Mouse (Mus musculus) hindbrain, embryonic 11.5 days (tissue): Measurements from ENCODE around the gene AI837181. TPM values are rescaled to one million over a fixed set of nuclear protein-coding genes. Genes with fewer than 3 reads are reported as not detected.
A peak's percentile ranks its signal among the peaks of the same experiment; 100 is the strongest.

Experiments
- ATAC-seq: fragments of 200-750 bp; cut with Nextera tagmentation; 2 replicates; pipeline ENCODE4 v1.8.0; 2017; ENCODE audit warnings: mild to moderate bottlenecking, moderate TSS enrichment, moderate library complexity; ENCODE audit not compliant: low FRiP score
- DNase-seq: peaks from one replicate; pipeline ENCODE4 v3.0.0-alpha.2; 2015; ENCODE audit warnings: low spot score
- H3K27ac ChIP-seq: fragments of 300-500 bp; sonication (generic); 2 replicates; pipeline ENCODE4 v1.5.1; 2014; ENCODE audit warnings: mild to moderate bottlenecking, low read depth, low read length
- H3K27me3 ChIP-seq: fragments of 300-500 bp; sonication (generic); 2 replicates; pipeline ENCODE4 v1.6.1; 2014; ENCODE audit warnings: mild to moderate bottlenecking, low read length, moderate library complexity, mixed read lengths; ENCODE audit not compliant: control insufficient read depth, insufficient read depth
- H3K36me3 ChIP-seq: fragments of 300-500 bp; sonication (generic); 2 replicates; pipeline ENCODE4 v1.6.1; 2014; ENCODE audit warnings: mild to moderate bottlenecking, low read length, moderate library complexity, mixed read lengths; ENCODE audit not compliant: control insufficient read depth, insufficient read depth
- H3K4me1 ChIP-seq: fragments of 300-500 bp; sonication (generic); replicated peaks from 2 replicates; pipeline ENCODE4 v1.6.1; 2014; ENCODE audit warnings: low read length, mixed read lengths; ENCODE audit not compliant: control insufficient read depth, insufficient read depth
- H3K4me2 ChIP-seq: fragments of 300-500 bp; sonication (generic); replicated peaks from 2 replicates; pipeline ENCODE4 v1.6.1; 2014; ENCODE audit warnings: mild to moderate bottlenecking, low read depth, low read length
- H3K4me3 ChIP-seq: fragments of 300-500 bp; sonication (generic); 2 replicates; pipeline ENCODE4 v1.5.1; 2014; ENCODE audit warnings: low read depth, low read length
- H3K9ac ChIP-seq: fragments of 300-500 bp; sonication (generic); 2 replicates; pipeline ENCODE4 v1.6.1; 2014; ENCODE audit warnings: low read depth, low read length
- H3K9me3 ChIP-seq: fragments of 300-500 bp; sonication (generic); 2 replicates; pipeline ENCODE4 v1.6.1; 2016; ENCODE audit warnings: low read length; ENCODE audit not compliant: control insufficient read depth
- WGBS: fragments of 180-500 bp; shearing (Covaris S2); extraction: QIAGEN DNeasy Blood & Tissue Kit; methylation state at CpG from one replicate; pipeline ENCODE4 v1.1.7; 2014; 5-methylcytosine and 5-hydroxymethylcytosine counted together
- polyA plus RNA-seq: library from polyadenylated mRNA; unstranded; fragments of >200 nt; fragmentation: Nextera tagmentation; extraction: Ambion mirVana; gene quantifications from 2 replicates; pipeline ENCODE4 v1.2.1, GENCODE M21; 2014

Gene AI837181
- polyA plus RNA-seq, 1 experiment from 2014 or later: 35.2 TPM

DNA sequence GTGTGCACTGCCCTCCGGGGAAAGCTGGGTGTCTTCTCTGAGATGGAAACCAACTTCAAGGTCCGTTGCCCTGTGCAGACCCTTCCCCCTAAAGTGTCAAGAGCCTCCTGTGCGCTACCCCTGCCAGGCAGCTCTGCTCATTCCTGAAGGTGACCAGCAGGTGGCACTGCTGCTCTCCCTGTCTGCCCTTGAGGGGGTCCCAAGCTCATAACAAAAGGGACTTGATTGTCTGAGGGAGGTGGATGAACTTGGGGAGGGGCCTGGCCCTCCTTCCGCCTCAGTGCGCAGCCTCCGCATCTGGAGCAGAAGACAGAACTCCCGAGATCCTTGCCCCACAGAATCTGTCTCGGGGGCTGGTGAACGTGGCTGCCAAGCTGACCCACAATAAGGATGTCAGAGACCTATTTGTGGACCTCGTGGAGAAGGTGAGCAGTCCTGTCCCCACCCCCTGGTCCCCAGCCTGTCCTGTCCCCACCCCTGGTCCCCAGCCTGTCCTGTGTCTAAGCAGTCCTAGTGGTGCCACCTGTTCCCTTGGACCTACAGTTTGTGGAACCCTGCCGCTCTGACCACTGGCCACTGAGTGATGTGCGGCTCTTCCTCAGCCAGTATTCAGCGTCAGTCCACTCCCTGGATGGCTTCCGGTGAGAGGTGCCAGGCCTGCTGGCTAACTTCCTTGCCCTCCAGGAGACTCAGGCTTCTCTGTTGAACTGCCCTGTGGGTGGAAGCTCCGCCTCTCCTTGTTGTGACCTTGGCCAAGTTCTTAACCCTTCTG is 39.0 kb downstream of the AI837181 start:
- Histone ChIP-seq H3K36me3 (no peaks in the 10 kb centered on the region), H3K4me1 (peaks cover 9% of the 10 kb centered on the region; the same call in 1 of the 2 replicates), H3K27ac (peak overlapping the region; percentile 49; the same call in 1 of the 2 replicates), H3K9me3 (no peaks in the 10 kb centered on the region), H3K27me3 (no peaks in the 10 kb centered on the region), H3K9ac (peak overlapping the region; percentile 4; the same call in 1 of the 2 replicates), H3K4me3 (peak overlapping the region; percentile 2), H3K4me2 (peak overlapping the region; percentile 11)
- ATAC-seq (peak; percentile 65), DNase-seq (peak; percentile 87)
- WGBS: 53% methylated on average over 15 of the region's 15 CpGs

GRCm38 (mm10) chr19:5465037-5465436 is 40.1 kb downstream of the AI837181 start:
- DNase-seq (no peak), ATAC-seq (no peak)
- no peaks in the 10 kb centered on the region for H3K27me3 ChIP-seq
- no peak overlapping the region for H3K4me3 ChIP-seq
- no peak overlapping the region for H3K4me2 ChIP-seq
- H3K27ac ChIP-seq: no peak overlapping the region
- WGBS: 94% methylated on average over 8 of the region's 8 CpGs
- no peak overlapping the region for H3K9ac ChIP-seq
- H3K9me3 ChIP-seq: no peaks in the 10 kb centered on the region
- H3K36me3 ChIP-seq: no peaks in the 10 kb centered on the region
- peaks cover 9% of the 10 kb centered on the region; the same call in 1 of the 2 replicates for H3K4me1 ChIP-seq

DNA sequence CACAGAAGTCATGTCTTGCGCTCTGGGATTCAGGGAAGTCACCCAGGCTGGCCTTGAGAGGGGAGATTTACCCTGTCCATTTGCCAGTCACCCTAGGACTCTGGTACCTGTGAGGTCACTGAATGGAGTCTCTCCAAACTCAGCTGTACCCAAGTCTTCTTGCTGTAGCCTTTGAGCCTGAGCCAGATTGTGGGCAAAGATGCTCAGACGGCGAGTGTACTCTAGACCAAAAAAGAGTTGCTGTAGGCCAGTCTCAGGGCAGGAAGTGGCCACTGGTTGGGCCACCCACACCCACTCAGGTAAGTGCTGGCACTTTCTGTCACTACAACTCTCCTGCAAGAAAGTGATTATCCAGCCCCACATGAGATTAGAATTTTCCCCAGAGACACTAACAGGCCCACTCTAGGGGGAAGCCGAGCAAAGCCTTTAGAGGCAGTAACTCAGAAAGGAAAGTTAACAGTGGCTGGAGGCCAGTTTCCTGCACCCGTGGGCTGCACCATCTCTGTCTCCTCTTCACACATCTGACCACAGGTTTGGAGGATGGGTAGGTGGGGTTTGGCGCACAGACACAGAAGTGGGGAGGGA is 42.1 kb downstream of the AI837181 start:
- ATAC-seq: no peak
- 93% methylated on average over 6 of the region's 6 CpGs for WGBS
- H3K9ac ChIP-seq: no peak overlapping the region

DNA sequence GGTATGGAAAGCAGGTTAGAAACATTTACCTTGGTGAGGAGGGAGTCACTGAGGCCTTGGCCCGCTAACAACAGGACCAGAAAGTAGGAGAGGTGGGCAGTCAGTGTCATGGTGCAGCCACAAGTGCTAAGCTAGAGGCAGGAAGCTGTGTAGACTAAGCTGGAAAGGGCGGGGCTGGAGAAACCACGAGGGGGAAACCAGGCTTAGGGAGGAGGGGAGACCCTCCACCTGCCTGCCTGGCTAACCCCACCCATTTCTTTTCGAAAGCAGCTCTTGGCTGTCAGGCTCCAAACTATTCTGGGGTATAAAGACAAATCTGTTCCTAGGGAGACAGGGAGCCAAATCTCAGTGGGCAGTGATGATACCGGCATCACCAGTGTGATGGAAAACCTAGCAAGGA is 43.4 kb downstream of the AI837181 start, which contains the start of gene Ctsw:
Ctsw (minus strand) TSS at position 134 of the 400 bp plus-strand sequence.
- Histone ChIP-seq H3K36me3 (no peaks in the 10 kb centered on the region), H3K4me3 (no peak within 1 kb of the TSS), H3K4me2 (no peak within 1 kb of the TSS), H3K27me3 (no peaks in the 10 kb centered on the region), H3K9ac (no peak within 1 kb of the TSS), H3K9me3 (no peaks in the 10 kb centered on the region), H3K27ac (no peak within 1 kb of the TSS), H3K4me1 (peaks cover 4% of the 10 kb centered on the region; the same call in 1 of the 2 replicates)
- 72% methylated on average over 5 of the region's 5 CpGs for WGBS
- no peak for ATAC-seq
- DNase-seq: no peak

More for the DNA sequence above, 42.1 kb downstream of the AI837181 start:
- H3K4me3 ChIP-seq: no peak overlapping the region
- H3K27ac ChIP-seq: no peak overlapping the region
- no peaks in the 10 kb centered on the region for H3K36me3 ChIP-seq
- DNase-seq: no peak
- no peak overlapping the region for H3K4me2 ChIP-seq
- H3K27me3 ChIP-seq: no peaks in the 10 kb centered on the region
- H3K4me1 ChIP-seq: peaks cover 4% of the 10 kb centered on the region; the same call in 1 of the 2 replicates
- no peaks in the 10 kb centered on the region for H3K9me3 ChIP-seq

DNA sequence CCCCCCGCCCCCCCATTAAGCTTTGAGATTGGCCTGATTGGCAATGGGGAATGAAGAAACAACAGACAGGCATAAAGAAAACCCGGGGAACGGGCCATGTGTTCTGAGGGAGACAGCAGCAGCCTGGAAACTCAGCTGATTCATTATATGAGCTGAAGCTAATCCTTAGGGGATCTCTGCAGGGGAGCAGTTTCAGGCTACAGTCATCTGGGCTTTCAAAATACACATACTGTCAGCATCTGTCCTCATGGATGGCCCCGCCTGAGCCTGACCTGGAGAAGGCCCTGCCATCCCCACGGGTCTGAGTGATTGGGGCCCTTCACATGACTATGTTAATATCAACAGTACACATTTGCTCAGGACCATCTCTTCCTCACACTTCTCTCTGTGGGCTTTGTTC is 46.9 kb downstream of the AI837181 start:
- no peaks in the 10 kb centered on the region for H3K9me3 ChIP-seq
- H3K9ac ChIP-seq: no peak overlapping the region
- 40% methylated on average over 4 of the region's 5 CpGs for WGBS
- DNase-seq (no peak), ATAC-seq (no peak)
- no peak overlapping the region for H3K4me3 ChIP-seq
- H3K27me3 ChIP-seq: no peaks in the 10 kb centered on the region
- H3K36me3 ChIP-seq: no peaks in the 10 kb centered on the region
- no peak overlapping the region for H3K4me2 ChIP-seq
- H3K27ac ChIP-seq: no peak overlapping the region
- H3K4me1 ChIP-seq: peaks cover 7% of the 10 kb centered on the region

DNA sequence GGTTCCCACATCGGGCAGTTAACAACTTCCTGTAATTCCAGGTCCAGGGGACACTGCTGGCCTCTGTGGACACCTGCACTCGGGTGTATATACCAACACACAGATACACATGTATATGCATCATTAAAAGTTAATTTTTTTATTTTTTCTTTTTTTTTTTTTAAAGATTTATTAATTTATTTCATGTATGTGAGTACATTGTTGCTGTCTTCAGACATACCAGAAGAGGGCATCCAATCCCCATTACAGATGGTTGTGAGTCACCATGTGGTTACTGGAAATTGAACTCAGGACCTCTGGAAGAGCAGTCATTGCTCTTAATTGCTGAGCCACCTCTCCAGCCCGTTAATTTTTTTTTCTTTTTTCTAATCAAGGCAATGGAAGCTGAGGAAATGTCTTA is 47.9 kb downstream of the AI837181 start:
- 76% methylated on average over 3 of the region's 3 CpGs for WGBS
- H3K4me3 ChIP-seq: no peak overlapping the region
- no peaks in the 10 kb centered on the region for H3K9me3 ChIP-seq
- H3K36me3 ChIP-seq: no peaks in the 10 kb centered on the region
- DNase-seq: no peak
- H3K4me2 ChIP-seq: no peak overlapping the region
- peaks cover 7% of the 10 kb centered on the region for H3K4me1 ChIP-seq
- no peak for ATAC-seq
- H3K9ac ChIP-seq: no peak overlapping the region
- no peak overlapping the region for H3K27ac ChIP-seq
- H3K27me3 ChIP-seq: no peaks in the 10 kb centered on the region

DNA sequence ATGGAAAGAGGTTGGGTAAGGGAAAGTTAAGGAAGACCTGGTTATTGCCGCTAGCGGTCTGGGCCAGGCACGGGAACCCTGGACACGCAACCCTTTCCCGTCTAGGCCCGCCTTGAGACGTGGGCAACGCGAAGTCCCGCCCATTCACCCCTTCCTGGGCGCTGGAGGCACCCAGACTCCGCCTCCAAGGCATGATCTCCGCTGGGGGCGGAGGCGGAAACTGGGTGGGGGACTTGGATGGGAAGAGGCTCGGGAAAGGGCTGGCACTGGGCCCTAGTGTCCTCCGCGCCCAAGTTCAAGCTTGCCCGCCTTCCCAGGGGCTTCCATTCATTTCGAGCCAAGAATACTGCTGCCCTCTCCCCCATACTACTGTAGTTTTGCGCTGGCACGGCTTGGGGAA is 48.8 kb downstream of the AI837181 start, which contains the start of gene Efemp2:
Efemp2 (plus strand) TSS at position 235 of the 400 bp plus-strand sequence.
- Histone ChIP-seq H3K36me3 (no peaks in the 10 kb centered on the region), H3K9ac (peak within 1 kb of the TSS; percentile 86), H3K27ac (peak within 1 kb of the TSS; percentile 54; the same call in 1 of the 2 replicates), H3K4me2 (peak within 1 kb of the TSS; percentile 99), H3K4me1 (peaks cover 7% of the 10 kb centered on the region), H3K9me3 (no peaks in the 10 kb centered on the region), H3K27me3 (no peaks in the 10 kb centered on the region), H3K4me3 (peak within 1 kb of the TSS; percentile 63)
- peak; percentile 71 for ATAC-seq
- WGBS: 2% methylated on average over 22 of the region's 22 CpGs
- DNase-seq: peak; percentile 79

DNA sequence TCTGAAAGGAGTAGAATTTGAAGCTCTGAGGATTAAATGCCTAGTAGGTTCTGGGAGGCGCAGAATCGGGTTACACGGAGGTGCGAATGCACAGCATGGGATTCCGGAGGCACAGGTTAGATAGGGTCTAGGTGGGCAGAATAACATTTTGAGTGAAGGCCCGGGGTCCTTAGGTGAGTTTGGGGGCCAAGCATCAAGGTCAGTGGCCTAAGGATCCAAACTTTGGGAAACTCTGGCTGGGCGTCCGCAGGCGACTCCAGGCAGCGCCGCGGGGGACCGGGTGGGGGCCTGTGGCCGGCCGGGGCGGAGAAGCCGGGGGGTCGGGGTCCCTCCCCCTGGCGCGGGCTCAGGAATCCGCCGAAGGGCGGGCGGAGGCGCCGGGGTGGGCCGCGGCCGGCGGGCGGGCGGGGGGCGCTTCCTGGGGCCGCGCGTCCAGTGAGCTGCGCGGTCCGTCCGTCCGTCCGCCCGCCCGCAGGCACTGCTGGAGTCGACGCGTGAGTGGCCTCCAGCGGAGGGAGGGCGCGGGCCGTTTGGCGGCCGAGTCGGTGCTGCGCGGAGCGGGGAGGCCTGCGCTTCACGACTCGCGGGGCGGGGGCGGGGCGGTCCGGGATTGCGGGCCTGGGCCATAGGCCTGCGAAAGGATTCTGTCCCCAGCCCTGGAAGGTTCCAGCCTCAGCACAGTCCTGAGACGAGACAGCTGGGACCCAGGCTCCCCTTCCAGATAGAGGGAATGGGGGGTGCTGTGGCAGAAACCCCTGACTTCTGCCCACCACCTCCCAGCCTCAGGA is 49.5 kb downstream of the AI837181 start:
- H3K4me3 ChIP-seq: peak overlapping the region; percentile 63
- peak; percentile 62; the same call in 1 of the 2 replicates for ATAC-seq
- peak overlapping the region; percentile 86 for H3K9ac ChIP-seq
- 1% methylated on average over 23 of the region's 68 CpGs for WGBS
- H3K4me1 ChIP-seq: peaks cover 7% of the 10 kb centered on the region
- no peaks in the 10 kb centered on the region for H3K27me3 ChIP-seq
- DNase-seq: peak; percentile 67
- no peaks in the 10 kb centered on the region for H3K36me3 ChIP-seq
- no peaks in the 10 kb centered on the region for H3K9me3 ChIP-seq
- peak overlapping the region; percentile 54; the same call in 1 of the 2 replicates for H3K27ac ChIP-seq
- H3K4me2 ChIP-seq: peak overlapping the region; percentile 99
